Mouse (Mus musculus): ENCODE measurements around the gene Fam151a. TPM values are rescaled to one million over a fixed set of nuclear protein-coding genes. Genes with fewer than 3 reads are reported as not detected.

Gene Fam151a
- polyA plus RNA-seq, 1 experiment = not detected

- H3K27ac ChIP-seq (ENCODE audit: insufficient read depth, low read length) = no peak overlapping the region
- TF ChIP-seq POLR2A (IDR thresholded peaks at IDR 0.05; ENCODE audit: insufficient read depth, low read length) = no peak
- no peak for TF ChIP-seq CTCF (IDR thresholded peaks at IDR 0.05; ENCODE audit: low read depth, low read length)
- TF ChIP-seq EP300 (IDR thresholded peaks at IDR 0.05; ENCODE audit: insufficient read depth, low read depth, low read length) = no peak
- H3K36me3 ChIP-seq (ENCODE audit: control insufficient read depth, insufficient read depth, low read length, poor library complexity, severe bottlenecking) = no peaks in the 10 kb centered on the region
- no peaks in the 10 kb centered on the region for H3K27me3 ChIP-seq (ENCODE audit: control insufficient read depth, insufficient read depth, low read length, poor library complexity, severe bottlenecking)
- H3K9ac ChIP-seq (ENCODE audit: low read depth, poor library complexity, severe bottlenecking) = no peak overlapping the region
- H3K4me1 ChIP-seq (ENCODE audit: control insufficient read depth, insufficient read depth, low read length) = no peaks in the 10 kb centered on the region
- no peak overlapping the region for H3K4me3 ChIP-seq (ENCODE audit: low read depth, low read length)
- no peaks in the 10 kb centered on the region for H3K9me3 ChIP-seq (replicated peaks; ENCODE audit: control insufficient read depth, insufficient read depth, low read length, poor library complexity, severe bottlenecking)
Measured at GRCm38 (mm10) chr4:106778116-106778788, 44.6 kb downstream of the Fam151a start.

GRCm38 (mm10) chr4:106780045-106780444 lies 46.4 kb downstream of the Fam151a start:
- no peaks in the 10 kb centered on the region for H3K9me3 ChIP-seq (replicated peaks; ENCODE audit: control insufficient read depth, insufficient read depth, low read length, poor library complexity, severe bottlenecking)
- H3K36me3 ChIP-seq (ENCODE audit: control insufficient read depth, insufficient read depth, low read length, poor library complexity, severe bottlenecking) = no peaks in the 10 kb centered on the region
- H3K27ac ChIP-seq (ENCODE audit: insufficient read depth, low read length) = no peak overlapping the region
- TF ChIP-seq EP300 (IDR thresholded peaks at IDR 0.05; ENCODE audit: insufficient read depth, low read depth, low read length) = no peak
- TF ChIP-seq POLR2A (IDR thresholded peaks at IDR 0.05; ENCODE audit: insufficient read depth, low read length) = no peak
- no peak for TF ChIP-seq CTCF (IDR thresholded peaks at IDR 0.05; ENCODE audit: low read depth, low read length)
- H3K4me1 ChIP-seq (ENCODE audit: control insufficient read depth, insufficient read depth, low read length) = no peaks in the 10 kb centered on the region
- no peak overlapping the region for H3K9ac ChIP-seq (ENCODE audit: low read depth, poor library complexity, severe bottlenecking)
- H3K27me3 ChIP-seq (ENCODE audit: control insufficient read depth, insufficient read depth, low read length, poor library complexity, severe bottlenecking) = no peaks in the 10 kb centered on the region
- H3K4me3 ChIP-seq (ENCODE audit: low read depth, low read length) = no peak overlapping the region

DNA sequence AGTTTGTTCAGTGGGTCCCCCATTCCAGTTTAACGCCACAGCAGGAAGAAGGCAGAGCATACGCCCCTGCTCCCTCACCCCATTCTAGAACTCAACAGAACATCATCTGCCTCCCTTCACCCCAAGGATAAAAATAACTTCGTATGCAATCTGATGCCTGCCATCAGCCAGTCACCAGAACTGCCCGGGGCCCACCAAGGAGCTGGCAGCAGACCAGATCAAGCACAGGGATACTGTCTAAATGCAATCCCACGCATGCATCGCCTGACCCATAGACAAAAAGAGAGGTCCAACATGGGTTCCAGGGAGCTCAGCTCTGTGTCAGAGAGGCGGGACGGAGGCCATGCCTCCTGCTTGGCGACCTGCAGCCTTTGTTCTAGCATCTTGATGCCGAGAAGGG lies 49.4 kb downstream of the Fam151a start:
- TF ChIP-seq POLR2A (IDR thresholded peaks at IDR 0.05; ENCODE audit: insufficient read depth, low read length) (no peak), EP300 (IDR thresholded peaks at IDR 0.05; ENCODE audit: insufficient read depth, low read depth, low read length) (no peak), CTCF (IDR thresholded peaks at IDR 0.05; ENCODE audit: low read depth, low read length) (no peak)
- Histone ChIP-seq H3K4me3 (ENCODE audit: low read depth, low read length) (no peak overlapping the region), H3K27me3 (ENCODE audit: control insufficient read depth, insufficient read depth, low read length, poor library complexity, severe bottlenecking) (no peaks in the 10 kb centered on the region), H3K9me3 (replicated peaks; ENCODE audit: control insufficient read depth, insufficient read depth, low read length, poor library complexity, severe bottlenecking) (no peaks in the 10 kb centered on the region), H3K36me3 (ENCODE audit: control insufficient read depth, insufficient read depth, low read length, poor library complexity, severe bottlenecking) (no peaks in the 10 kb centered on the region), H3K9ac (ENCODE audit: low read depth, poor library complexity, severe bottlenecking) (no peak overlapping the region), H3K27ac (ENCODE audit: insufficient read depth, low read length) (no peak overlapping the region), H3K4me1 (ENCODE audit: control insufficient read depth, insufficient read depth, low read length) (peaks cover 2% of the 10 kb centered on the region)

- H3K4me1 ChIP-seq (ENCODE audit: control insufficient read depth, insufficient read depth, low read length) = peaks cover 2% of the 10 kb centered on the region
- no peaks in the 10 kb centered on the region for H3K27me3 ChIP-seq (ENCODE audit: control insufficient read depth, insufficient read depth, low read length, poor library complexity, severe bottlenecking)
- no peak overlapping the region for H3K9ac ChIP-seq (ENCODE audit: low read depth, poor library complexity, severe bottlenecking)
- no peak overlapping the region for H3K27ac ChIP-seq (ENCODE audit: insufficient read depth, low read length)
- no peaks in the 10 kb centered on the region for H3K36me3 ChIP-seq (ENCODE audit: control insufficient read depth, insufficient read depth, low read length, poor library complexity, severe bottlenecking)
- H3K4me3 ChIP-seq (ENCODE audit: low read depth, low read length) = no peak overlapping the region
- no peaks in the 10 kb centered on the region for H3K9me3 ChIP-seq (replicated peaks; ENCODE audit: control insufficient read depth, insufficient read depth, low read length, poor library complexity, severe bottlenecking)
- no peak for TF ChIP-seq POLR2A (IDR thresholded peaks at IDR 0.05; ENCODE audit: insufficient read depth, low read length)
- no peak for TF ChIP-seq EP300 (IDR thresholded peaks at IDR 0.05; ENCODE audit: insufficient read depth, low read depth, low read length)
- TF ChIP-seq CTCF (IDR thresholded peaks at IDR 0.05; ENCODE audit: low read depth, low read length) = no peak
Measured at GRCm38 (mm10) chr4:106784806-106785205, 51.1 kb downstream of the Fam151a start.

DNA sequence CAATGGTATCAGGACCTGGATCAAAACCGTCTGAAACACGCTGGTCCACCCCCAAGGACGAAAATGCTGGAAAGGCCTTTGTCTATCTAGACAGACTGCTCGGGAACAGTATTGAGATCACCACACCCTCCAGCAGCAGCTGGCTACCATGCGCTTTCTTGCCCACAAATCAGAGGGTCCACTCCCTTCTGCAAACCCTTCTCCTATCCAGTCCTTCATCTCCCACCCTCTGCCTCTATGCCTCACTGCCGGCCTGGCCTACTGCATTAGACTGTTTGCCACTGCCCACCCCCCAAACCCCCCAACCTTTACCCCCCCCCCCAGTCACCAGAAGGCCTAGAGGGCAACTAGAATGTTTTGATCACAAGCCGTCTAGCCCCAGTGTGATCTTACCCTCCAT lies 51.7 kb downstream of the Fam151a start:
- peaks cover 2% of the 10 kb centered on the region for H3K4me1 ChIP-seq (ENCODE audit: control insufficient read depth, insufficient read depth, low read length)

GRCm38 (mm10) chr4:106785753-106786540 lies 52.3 kb downstream of the Fam151a start:
- no peaks in the 10 kb centered on the region for H3K27me3 ChIP-seq (ENCODE audit: control insufficient read depth, insufficient read depth, low read length, poor library complexity, severe bottlenecking)
- H3K9ac ChIP-seq (ENCODE audit: low read depth, poor library complexity, severe bottlenecking) = no peak overlapping the region
- TF ChIP-seq POLR2A (IDR thresholded peaks at IDR 0.05; ENCODE audit: insufficient read depth, low read length) = no peak
- no peak for TF ChIP-seq EP300 (IDR thresholded peaks at IDR 0.05; ENCODE audit: insufficient read depth, low read depth, low read length)
- TF ChIP-seq CTCF (IDR thresholded peaks at IDR 0.05; ENCODE audit: low read depth, low read length) = no peak
- H3K9me3 ChIP-seq (replicated peaks; ENCODE audit: control insufficient read depth, insufficient read depth, low read length, poor library complexity, severe bottlenecking) = no peaks in the 10 kb centered on the region
- H3K27ac ChIP-seq (ENCODE audit: insufficient read depth, low read length) = no peak overlapping the region
- no peaks in the 10 kb centered on the region for H3K36me3 ChIP-seq (ENCODE audit: control insufficient read depth, insufficient read depth, low read length, poor library complexity, severe bottlenecking)
- no peak overlapping the region for H3K4me3 ChIP-seq (ENCODE audit: low read depth, low read length)
- peaks cover 5% of the 10 kb centered on the region for H3K4me1 ChIP-seq (ENCODE audit: control insufficient read depth, insufficient read depth, low read length)

More for the DNA sequence above, 51.7 kb downstream of the Fam151a start:
- H3K36me3 ChIP-seq (ENCODE audit: control insufficient read depth, insufficient read depth, low read length, poor library complexity, severe bottlenecking) = no peaks in the 10 kb centered on the region
- H3K9ac ChIP-seq (ENCODE audit: low read depth, poor library complexity, severe bottlenecking) = no peak overlapping the region
- no peaks in the 10 kb centered on the region for H3K27me3 ChIP-seq (ENCODE audit: control insufficient read depth, insufficient read depth, low read length, poor library complexity, severe bottlenecking)
- H3K4me3 ChIP-seq (ENCODE audit: low read depth, low read length) = no peak overlapping the region
- no peak overlapping the region for H3K27ac ChIP-seq (ENCODE audit: insufficient read depth, low read length)
- no peaks in the 10 kb centered on the region for H3K9me3 ChIP-seq (replicated peaks; ENCODE audit: control insufficient read depth, insufficient read depth, low read length, poor library complexity, severe bottlenecking)
- TF ChIP-seq CTCF (IDR thresholded peaks at IDR 0.05; ENCODE audit: low read depth, low read length) (no peak), POLR2A (IDR thresholded peaks at IDR 0.05; ENCODE audit: insufficient read depth, low read length) (no peak), EP300 (IDR thresholded peaks at IDR 0.05; ENCODE audit: insufficient read depth, low read depth, low read length) (no peak)
